Mouse (Mus musculus): Measurements from ENCODE around the gene Map3k11. TPM values are rescaled to one million over a fixed set of nuclear protein-coding genes. Genes with fewer than 3 reads are reported as not detected.

Gene Map3k11
- total RNA-seq, 2 experiments from 2014 or later, result 39.8 to 40.0 TPM

DNA sequence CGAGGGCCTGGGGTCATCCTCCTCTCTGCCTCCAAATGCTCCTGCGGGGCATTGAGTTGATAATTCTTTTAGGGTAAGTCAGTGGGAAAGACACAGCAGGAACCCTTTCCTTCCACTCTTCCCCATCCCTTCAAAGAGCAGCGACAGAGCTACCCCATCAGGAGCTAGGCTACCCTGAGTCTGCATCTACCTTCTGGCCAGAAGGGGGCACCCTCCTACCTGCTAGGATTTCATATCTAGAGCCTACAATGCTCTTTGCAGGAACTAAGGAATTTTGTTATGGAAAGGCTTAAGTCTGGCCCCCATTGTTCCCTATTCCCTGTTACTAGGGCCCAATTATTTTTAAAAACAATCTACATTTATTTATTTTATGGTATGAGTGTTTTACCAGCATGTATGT, 22.7 kb downstream of the Map3k11 start:
- DNase-seq, result peak; percentile 77

DNA sequence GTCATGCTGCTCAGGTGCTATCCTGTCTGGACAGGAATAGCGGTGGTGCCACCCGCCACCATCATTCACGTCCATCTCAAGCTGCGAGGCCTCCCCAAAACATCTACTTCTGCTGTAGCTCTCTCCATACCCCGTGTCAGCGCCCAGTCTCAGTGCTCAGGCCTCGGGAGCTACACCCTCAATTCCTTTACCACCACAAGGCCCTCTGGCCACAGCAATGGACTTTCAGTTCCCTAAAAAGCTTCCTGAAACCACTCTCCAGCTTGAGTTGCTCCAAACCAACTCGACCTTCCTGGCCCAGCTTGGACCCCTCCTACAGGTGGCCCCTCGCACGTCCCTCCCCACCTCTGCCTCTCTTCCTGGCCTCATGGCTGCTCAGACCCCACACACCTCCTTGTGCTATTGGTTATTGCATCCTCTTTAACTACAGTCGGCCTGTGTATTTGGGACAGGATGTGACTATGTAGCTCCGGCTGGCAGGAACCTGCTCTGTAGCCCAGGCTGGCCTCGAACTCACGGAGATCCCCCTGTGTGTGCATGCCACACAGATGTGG, 23.4 kb downstream of the Map3k11 start:
- DNase-seq, result no peak

DNA sequence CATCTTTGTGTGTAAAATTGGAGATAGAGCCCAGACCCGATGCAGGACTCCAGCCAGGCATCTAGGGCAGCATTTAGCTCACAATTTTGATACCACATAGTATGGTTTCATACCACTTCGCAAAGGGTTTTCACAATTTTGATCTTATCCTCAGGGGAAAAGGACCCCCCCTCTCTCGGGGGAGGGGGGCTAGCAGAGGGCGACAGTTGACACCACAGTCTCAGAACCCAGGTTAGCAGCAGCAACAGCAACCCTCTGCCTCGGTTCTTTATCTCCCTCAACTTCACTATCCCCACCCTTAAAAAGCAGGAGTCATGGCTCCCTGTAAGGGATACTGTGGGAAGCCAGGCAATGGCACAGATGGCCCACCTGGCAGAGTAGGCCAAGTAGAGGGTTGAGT, 24.7 kb downstream of the Map3k11 start:
- DNase-seq, result no peak

- peak; percentile 80 for DNase-seq
Observed at GRCm38 (mm10) chr19:5713730-5714129, 25.2 kb downstream of the Map3k11 start.

GRCm38 (mm10) chr19:5715793-5716688, 27.5 kb downstream of the Map3k11 start:
- no peak for DNase-seq

DNA sequence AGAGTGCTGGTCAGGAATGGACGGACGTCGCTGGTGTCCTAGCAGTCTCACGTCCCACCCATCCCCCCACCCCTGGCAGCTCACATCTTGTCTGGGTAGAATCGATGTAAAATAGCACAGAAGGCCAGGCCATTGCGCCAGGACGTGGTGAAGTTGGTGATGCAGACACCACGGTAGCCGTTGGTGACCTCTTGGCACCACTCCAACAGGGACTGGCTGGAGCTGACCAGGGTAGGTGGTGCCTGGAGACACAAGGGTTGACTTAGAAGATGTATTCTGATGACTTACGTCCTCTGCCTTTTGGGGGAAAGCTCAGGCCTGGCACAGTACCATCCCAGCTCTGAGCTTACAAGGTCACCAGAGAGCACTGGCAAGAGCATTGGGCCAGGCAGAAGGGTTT, 28.4 kb downstream of the Map3k11 start:
- no peak for DNase-seq

DNA sequence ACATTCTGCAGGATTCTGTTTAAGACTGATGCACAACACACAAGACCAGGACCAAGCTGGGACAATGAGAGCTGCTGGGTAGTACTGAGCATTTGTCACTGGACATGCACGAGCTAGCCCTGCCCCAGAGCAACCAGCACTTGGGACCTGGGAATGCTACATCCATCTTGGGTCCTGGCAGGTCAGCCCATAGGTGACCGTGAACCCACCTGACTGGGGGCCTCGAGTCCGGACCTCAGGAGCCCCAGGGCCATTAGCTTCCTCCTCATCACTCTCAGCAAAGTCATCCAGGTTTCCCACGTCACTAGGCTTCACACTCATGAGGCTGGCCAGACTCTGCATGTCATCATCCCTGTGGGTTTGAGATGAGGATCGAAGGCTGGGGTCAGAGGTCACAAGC, 32.7 kb downstream of the Map3k11 start:
- no peak for DNase-seq

- no peak for DNase-seq
Observed at GRCm38 (mm10) chr19:5722848-5723425, 34.4 kb downstream of the Map3k11 start.

- DNase-seq, result no peak
Observed at GRCm38 (mm10) chr19:5723934-5724548, 35.5 kb downstream of the Map3k11 start.

DNA sequence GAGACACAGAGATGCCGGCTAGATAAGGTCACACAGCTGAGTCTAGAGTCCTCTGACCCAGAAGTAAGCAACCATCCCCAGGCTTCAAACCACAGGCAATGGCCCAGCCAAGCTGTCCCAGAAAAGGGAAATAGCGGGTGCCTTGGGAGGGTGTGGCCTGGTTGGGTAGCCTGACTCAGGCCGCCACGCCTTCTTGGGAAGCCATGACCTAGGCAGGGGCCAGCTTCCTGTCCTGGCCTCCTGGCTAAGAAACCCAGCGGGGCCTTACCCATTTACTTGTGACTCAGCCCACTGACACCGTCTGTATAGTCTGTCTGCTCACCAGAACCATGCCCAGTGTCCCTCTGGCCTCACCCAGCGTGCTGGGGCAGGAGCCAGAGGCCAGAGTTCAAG, 36.0 kb downstream of the Map3k11 start:
- peak; percentile 77 for DNase-seq

GRCm38 (mm10) chr19:5725029-5725707, 36.6 kb downstream of the Map3k11 start:
- peak; percentile 90 for DNase-seq

DNA sequence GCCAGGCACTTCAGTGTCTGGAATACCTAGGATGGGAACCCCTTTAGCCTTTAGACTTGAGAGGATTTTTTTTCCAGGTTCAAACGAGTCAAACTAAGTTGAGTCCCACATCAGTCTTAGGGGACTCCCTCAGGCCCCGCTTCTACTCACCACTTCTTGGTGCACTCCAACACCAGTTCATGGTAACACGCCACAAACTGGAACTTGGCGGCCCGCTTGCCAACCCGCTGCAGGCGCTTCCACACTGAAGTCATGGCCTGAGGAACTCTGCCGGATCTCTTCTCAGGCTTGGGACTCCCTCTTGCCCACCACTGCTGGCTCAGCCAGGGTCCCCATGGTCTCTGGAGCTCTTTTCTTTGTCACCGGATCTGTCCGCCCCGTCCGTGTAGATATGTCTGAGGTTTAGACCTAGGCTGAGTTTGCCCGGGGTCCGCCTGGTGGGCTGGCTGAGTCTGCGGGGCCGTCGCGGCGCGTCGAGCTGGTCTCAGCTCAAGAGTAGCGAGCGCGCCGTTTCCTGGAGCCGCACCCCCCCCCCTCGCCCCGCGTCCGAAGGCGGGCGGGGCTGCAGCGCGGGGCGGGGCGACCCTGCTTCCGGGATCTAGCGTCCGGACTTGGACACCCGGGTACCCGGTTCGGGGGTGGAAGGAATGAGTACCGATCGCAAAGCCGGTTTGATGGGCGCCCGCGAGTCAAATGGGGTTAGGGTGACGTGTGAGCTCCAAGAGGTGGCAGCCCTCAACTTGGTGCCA, 37.4 kb downstream of the Map3k11 start, which contains the start of gene Ehbp1l1:
Gene Ehbp1l1 (minus strand): TSS at position 551 of the 749 bp plus-strand sequence.
- DNase-seq, result peak; percentile 87

DNA sequence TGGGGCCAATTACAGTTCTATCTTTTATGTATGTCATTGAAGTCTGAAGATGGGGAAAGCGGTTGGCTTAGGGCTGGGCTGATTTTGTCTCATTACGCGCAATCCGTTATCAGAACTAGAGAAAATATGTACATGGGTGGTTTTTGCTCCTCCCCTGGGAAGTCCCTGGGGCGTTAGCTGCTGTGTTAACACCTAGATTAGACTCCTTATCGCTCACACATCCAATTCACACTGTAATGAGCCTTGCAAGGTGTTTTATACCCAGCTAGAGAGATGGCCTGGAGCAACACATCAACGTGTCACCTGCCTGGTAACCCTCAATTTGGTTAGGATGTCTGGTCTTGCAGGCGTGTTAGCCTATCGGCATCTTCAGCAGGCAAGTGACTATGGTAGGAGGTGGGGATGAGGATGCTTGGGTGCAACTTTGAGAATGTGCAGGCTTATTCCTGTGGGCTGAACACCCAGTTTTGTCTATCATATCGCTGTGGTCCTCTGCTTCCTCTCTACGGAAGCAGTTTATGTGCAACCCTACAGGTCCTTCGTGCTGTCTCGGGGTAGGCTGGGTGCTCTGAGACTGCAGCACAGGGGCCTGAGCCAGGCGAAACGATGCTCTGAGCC, 38.5 kb downstream of the Map3k11 start:
- no peak for DNase-seq

DNA sequence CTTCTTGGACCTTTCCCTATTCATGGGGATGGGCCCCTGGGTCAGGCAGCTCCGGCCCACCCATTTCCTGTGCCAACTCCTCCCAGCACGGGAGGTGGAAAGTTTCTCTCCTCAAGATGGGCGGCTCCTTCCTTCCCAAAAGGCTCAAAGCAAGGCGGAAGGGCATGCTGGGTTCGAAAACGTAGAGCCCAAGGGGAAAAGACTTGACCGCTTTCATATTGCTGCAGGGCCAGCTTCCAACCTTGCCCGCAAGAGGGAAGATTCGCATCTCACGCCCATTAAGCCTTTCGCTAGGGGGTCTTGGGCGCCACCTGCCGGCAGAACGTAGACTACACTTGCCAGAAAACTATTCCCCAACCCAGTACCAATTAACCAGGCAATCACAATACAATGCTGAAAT, 39.2 kb downstream of the Map3k11 start:
- DNase-seq, result peak; percentile 95

- peak; percentile 74 for DNase-seq
Observed at GRCm38 (mm10) chr19:5728631-5729443, 40.3 kb downstream of the Map3k11 start.

DNA sequence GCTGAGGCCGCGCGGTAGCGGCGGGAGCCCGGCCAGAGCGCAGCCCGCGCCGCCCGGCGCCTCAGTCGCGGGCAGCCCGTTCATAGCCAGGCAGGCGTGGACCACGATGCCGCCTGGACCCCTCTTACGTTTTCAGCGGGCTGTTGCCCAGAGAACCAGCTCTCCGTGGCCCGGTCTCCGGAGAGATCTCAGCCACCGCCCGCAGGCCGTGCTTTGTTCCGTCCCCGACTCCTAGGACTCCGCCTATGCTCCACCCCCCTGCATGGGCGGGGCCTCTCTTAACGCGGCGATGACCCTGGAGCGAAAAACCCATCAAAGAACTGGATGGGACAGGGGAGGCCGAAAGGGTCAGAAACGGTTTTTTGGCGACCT, 40.9 kb downstream of the Map3k11 start, which contains the start of gene Fam89b:
Gene Fam89b (minus strand): TSS at position 210 of the 372 bp plus-strand sequence.
- peak; percentile 92 for DNase-seq

GRCm38 (mm10) chr19:5730314-5731186, 42.0 kb downstream of the Map3k11 start:
- peak; percentile 53 for DNase-seq

- DNase-seq, result peak; percentile 94
Observed at GRCm38 (mm10) chr19:5731264-5731978, 42.9 kb downstream of the Map3k11 start.

- DNase-seq, result no peak
Observed at GRCm38 (mm10) chr19:5734325-5734724, 45.8 kb downstream of the Map3k11 start.
